Mouse (Mus musculus) myocyte (in vitro differentiated cells): Measurements from ENCODE around the gene Tsacc.

Experiments used
- CEBPB ChIP-seq: IDR thresholded peaks from 2 replicates; pipeline ENCODE4 v1.6.1; 2011; ENCODE audit warnings: mild to moderate bottlenecking, moderate library complexity; ENCODE audit not compliant: poor library complexity, insufficient read depth, severe bottlenecking
- MYOD1 ChIP-seq, 3 experiments: IDR thresholded peaks; one replicate each; pipeline ENCODE4 v1.6.1; 2011; ENCODE audit warnings: control low read depth in 2 of 3, low read depth in 2 of 3, mild to moderate bottlenecking in 2 of 3, moderate library complexity in 1 of 3; ENCODE audit not compliant: insufficient read length in 2 of 3, control insufficient read depth in 1 of 3
- POLR2A ChIP-seq: IDR thresholded peaks from one replicate; pipeline ENCODE4 v1.6.1; 2011; ENCODE audit warnings: low read depth, mild to moderate bottlenecking, control low read depth, moderate library complexity; ENCODE audit not compliant: insufficient read length
- POLR2AphosphoS2 ChIP-seq: IDR thresholded peaks from one replicate; pipeline ENCODE4 v1.6.1; 2011; ENCODE audit warnings: low read depth, control low read depth; ENCODE audit not compliant: insufficient read length
- TCF12 ChIP-seq: IDR thresholded peaks from one replicate; pipeline ENCODE4 v1.6.1; 2011; ENCODE audit warnings: mild to moderate bottlenecking, control low read depth; ENCODE audit not compliant: poor library complexity, insufficient read depth, severe bottlenecking
- USF1 ChIP-seq: IDR thresholded peaks from one replicate; pipeline ENCODE4 v1.6.1; 2011; ENCODE audit warnings: low read depth, mild to moderate bottlenecking, control low read depth, moderate library complexity

GRCm38 (mm10) chr3:88324951-88325405 is 28.2 kb upstream of the Tsacc start, which contains the start of gene Glmp:
- TF ChIP-seq POLR2AphosphoS2: peak; percentile 81
- peak; percentile 71 for TF ChIP-seq POLR2A
- peak; percentile 97 for TF ChIP-seq USF1
- TF ChIP-seq TCF12: no peak
- TF ChIP-seq CEBPB: no peak
- TF ChIP-seq MYOD1 (IDR thresholded peaks at IDR 0.05; ENCODE audit: control insufficient read depth in 1 of 3, insufficient read length in 2 of 3, low read depth in 2 of 3): no peak
